Mouse (Mus musculus): ENCODE measurements around the gene Faf1.
A peak's percentile ranks its signal among the peaks of the same experiment; 100 is the strongest.

DNA sequence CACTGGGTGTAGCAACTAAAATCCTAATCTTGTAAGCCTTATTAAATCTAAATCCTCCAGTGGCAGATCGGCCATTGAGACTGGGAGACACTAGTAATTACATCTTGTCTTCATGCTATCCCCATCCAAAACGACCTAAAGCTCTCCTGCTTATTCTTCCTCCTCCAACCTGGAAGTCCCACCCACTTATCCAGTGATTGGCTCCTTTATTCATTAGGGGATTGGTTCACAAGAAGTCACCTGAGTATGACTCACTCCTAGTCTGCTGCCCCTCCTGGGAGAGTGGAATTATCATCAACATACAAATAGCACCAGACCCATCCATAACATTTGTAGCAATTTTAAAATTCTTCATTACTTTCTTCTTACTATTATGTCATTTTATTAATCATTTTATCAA, 7.2 kb downstream of the Faf1 start:
- TF ChIP-seq HCFC1 (IDR thresholded peaks at IDR 0.05; ENCODE audit: borderline replicate concordance, insufficient read depth, low read length) (no peak), CHD2 (IDR thresholded peaks at IDR 0.05; ENCODE audit: low read depth, low read length) (peak; percentile 34; the same call in 1 of the 2 replicates)
